In the genomic region with DNA sequence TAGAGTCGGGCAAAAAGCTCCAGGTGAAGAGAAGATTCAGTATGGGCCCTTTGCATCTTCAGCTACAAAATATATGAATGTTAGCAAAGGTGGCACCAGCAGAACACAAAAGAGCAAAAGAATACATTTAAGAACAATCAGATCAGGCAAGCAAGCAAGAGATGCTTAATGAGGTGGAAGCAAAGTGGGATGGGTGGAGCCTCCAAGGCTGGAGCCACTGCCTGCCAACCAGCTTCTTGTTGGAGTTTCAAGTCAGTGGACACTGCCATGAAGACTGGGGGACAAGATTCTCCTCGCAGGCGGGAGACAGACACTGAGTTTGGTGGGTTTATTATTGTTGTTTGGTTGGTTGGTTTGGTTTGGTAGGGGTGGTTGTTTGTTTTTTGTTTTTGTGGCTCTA, we compare ENCODE assay signal across 22 mouse cellular contexts.
DNase-seq lines count a peak whose midpoint lies in the region; ATAC-seq and TF ChIP-seq lines count a peak whose summit lies in the region.
"Had no signal": no experiment of that assay in that cellular context is flagged by ENCODE, and none has a peak within 500 bp of the region (broad histone marks: within the 10 kb centered on the region; RNA-seq: fewer than 3 reads in every experiment).

No protein-coding gene starts in this region.

- no peaks in the 10 kb centered on the region for H3K36me3 ChIP-seq in forebrain, embryonic 10.5 days (replicated peaks)
- H3K36me3 ChIP-seq in forebrain, embryonic 15.5 days = no peaks in the 10 kb centered on the region
- no peaks in the 10 kb centered on the region for H3K36me3 ChIP-seq in liver, embryonic 11.5 days (ENCODE audit: control insufficient read depth, insufficient read depth, low read length)
- H3K36me3 ChIP-seq in embryonic facial prominence, embryonic 10.5 days (replicated peaks) = no peaks in the 10 kb centered on the region
- no peaks in the 10 kb centered on the region for H3K36me3 ChIP-seq in limb, embryonic 11.5 days (ENCODE audit: control insufficient read depth, insufficient read depth, low read length)
- H3K36me3 ChIP-seq in kidney, adult 2 months (ENCODE audit: control insufficient read depth, insufficient read depth, low read length) = no peaks in the 10 kb centered on the region
- H3K36me3 ChIP-seq: embryonic facial prominence, embryonic 13.5 days; heart, embryonic 15.5 days; hindbrain, embryonic 13.5 days had no signal

- no peak overlapping the region for H3K4me2 ChIP-seq in forebrain, embryonic 15.5 days (replicated peaks)
- no peak overlapping the region for H3K4me2 ChIP-seq in liver, embryonic 11.5 days
- H3K4me2 ChIP-seq in limb, embryonic 11.5 days (ENCODE audit: low read depth, severe bottlenecking) = no peak overlapping the region
- H3K4me2 ChIP-seq: embryonic facial prominence, embryonic 13.5 days; heart, embryonic 15.5 days; hindbrain, embryonic 13.5 days had no signal

- peaks cover 29% of the 10 kb centered on the region; the same call in 1 of the 2 replicates for H3K27me3 ChIP-seq in forebrain, embryonic 10.5 days (ENCODE audit: poor library complexity, severe bottlenecking)
- H3K27me3 ChIP-seq in forebrain, embryonic 15.5 days = no peaks in the 10 kb centered on the region
- peaks cover 3% of the 10 kb centered on the region; the same call in 1 of the 2 replicates for H3K27me3 ChIP-seq in liver, embryonic 11.5 days (replicated peaks; ENCODE audit: control insufficient read depth, insufficient read depth, low read length)
- H3K27me3 ChIP-seq in embryonic facial prominence, embryonic 10.5 days (replicated peaks; ENCODE audit: low read depth, poor library complexity, severe bottlenecking) = peaks cover 17% of the 10 kb centered on the region
- H3K27me3 ChIP-seq in limb, embryonic 11.5 days (ENCODE audit: control insufficient read depth, insufficient read depth, low read length) = no peaks in the 10 kb centered on the region
- H3K27me3 ChIP-seq in kidney, adult 2 months (replicated peaks; ENCODE audit: control insufficient read depth, insufficient read depth, low read length) = no peaks in the 10 kb centered on the region
- H3K27me3 ChIP-seq: CH12.LX; embryonic facial prominence, embryonic 13.5 days had no signal

- no peak overlapping the region for H3K4me3 ChIP-seq in forebrain, embryonic 10.5 days
- no peak overlapping the region for H3K4me3 ChIP-seq in forebrain, embryonic 15.5 days
- no peak overlapping the region for H3K4me3 ChIP-seq in liver, embryonic 11.5 days (ENCODE audit: low read depth, low read length)
- no peak overlapping the region for H3K4me3 ChIP-seq in embryonic facial prominence, embryonic 10.5 days
- no peak overlapping the region for H3K4me3 ChIP-seq in limb, embryonic 11.5 days (ENCODE audit: low read depth, low read length)
- H3K4me3 ChIP-seq in kidney, adult 2 months (ENCODE audit: insufficient read depth, low read depth, low read length) = no peak overlapping the region
- H3K4me3 ChIP-seq: embryonic facial prominence, embryonic 13.5 days; heart, embryonic 15.5 days; hindbrain, embryonic 13.5 days had no signal

- WGBS in forebrain, embryonic 10.5 days = 73% methylated on average over 3 of the region's 3 CpGs
- WGBS in forebrain, embryonic 15.5 days = 85% methylated on average over 3 of the region's 3 CpGs
- 70% methylated on average over 3 of the region's 3 CpGs for WGBS in liver, embryonic 11.5 days
- WGBS in embryonic facial prominence, embryonic 10.5 days = 77% methylated on average over 3 of the region's 3 CpGs
- 85% methylated on average over 3 of the region's 3 CpGs for WGBS in limb, embryonic 11.5 days
- 82% methylated on average over 3 of the region's 3 CpGs for WGBS in kidney, adult 2 months

- H3K4me1 ChIP-seq in forebrain, embryonic 10.5 days = peaks cover 15% of the 10 kb centered on the region
- no peaks in the 10 kb centered on the region for H3K4me1 ChIP-seq in forebrain, embryonic 15.5 days
- no peaks in the 10 kb centered on the region for H3K4me1 ChIP-seq in liver, embryonic 11.5 days (replicated peaks; ENCODE audit: control insufficient read depth, insufficient read depth, low read length)
- no peaks in the 10 kb centered on the region for H3K4me1 ChIP-seq in embryonic facial prominence, embryonic 10.5 days
- no peaks in the 10 kb centered on the region for H3K4me1 ChIP-seq in limb, embryonic 11.5 days (ENCODE audit: control insufficient read depth, insufficient read depth, low read length)
- H3K4me1 ChIP-seq in kidney, adult 2 months (ENCODE audit: control insufficient read depth, insufficient read depth, low read length) = no peaks in the 10 kb centered on the region
- H3K4me1 ChIP-seq: embryonic facial prominence, embryonic 13.5 days; heart, embryonic 15.5 days; hindbrain, embryonic 13.5 days had no signal

- H3K9ac ChIP-seq in forebrain, embryonic 15.5 days (replicated peaks) = no peak overlapping the region
- no peak overlapping the region for H3K9ac ChIP-seq in liver, embryonic 11.5 days (ENCODE audit: low read depth, low read length)
- no peak overlapping the region for H3K9ac ChIP-seq in limb, embryonic 11.5 days (ENCODE audit: low read length)
- H3K9ac ChIP-seq: embryonic facial prominence, embryonic 13.5 days; forebrain, postnatal 0 days; heart, embryonic 15.5 days; hindbrain, embryonic 13.5 days had no signal

- ATAC-seq in forebrain, embryonic 15.5 days (replicated peaks) = no peak
- ATAC-seq in liver, embryonic 11.5 days (replicated peaks; ENCODE audit: low FRiP score) = no peak
- no peak for ATAC-seq in limb, embryonic 11.5 days (ENCODE audit: insufficient number of reproducible peaks, low FRiP score, low TSS enrichment, low read depth)
- ATAC-seq: activated CD4-positive, CD25-positive, alpha-beta regulatory T cell, adult 4 months; forebrain, postnatal 0 days; hindbrain, postnatal 0 days; Patski had no signal

- DNase-seq in forebrain, embryonic 10.5 days (ENCODE audit: extremely low spot score, low spot score) = peak; percentile 13
- peak; percentile 1 for DNase-seq in liver, embryonic 11.5 days (ENCODE audit: low spot score)
- no peak for DNase-seq in liver
- DNase-seq in embryonic facial prominence, embryonic 10.5 days (ENCODE audit: low spot score) = peak; percentile 5
- DNase-seq in limb, embryonic 11.5 days (ENCODE audit: low spot score) = peak; percentile 4
- DNase-seq in kidney, adult 2 months = no peak
- DNase-seq in lung, adult 18-20 months = no peak
- DNase-seq: adrenal gland, postnatal 14 days; cerebellum, adult 11-12 months; cerebellum, adult 9-10 months; cerebellum, postnatal 25 days; forebrain, postnatal 0 days; gastrocnemius, postnatal 14 days; heart, postnatal 14 days had no signal

- H3K9me3 ChIP-seq in forebrain, embryonic 10.5 days = no peaks in the 10 kb centered on the region
- H3K9me3 ChIP-seq in forebrain, embryonic 15.5 days = no peaks in the 10 kb centered on the region
- H3K9me3 ChIP-seq in liver, embryonic 11.5 days (ENCODE audit: control insufficient read depth, low read length) = no peaks in the 10 kb centered on the region
- no peaks in the 10 kb centered on the region for H3K9me3 ChIP-seq in embryonic facial prominence, embryonic 10.5 days
- no peaks in the 10 kb centered on the region for H3K9me3 ChIP-seq in limb, embryonic 11.5 days (ENCODE audit: control insufficient read depth, low read length)
- H3K9me3 ChIP-seq: embryonic facial prominence, embryonic 13.5 days; heart, embryonic 15.5 days; hindbrain, embryonic 13.5 days had no signal

- TF ChIP-seq CTCF in kidney, adult 2 months (conservative IDR thresholded peaks at IDR 0.05; ENCODE audit: insufficient read depth, insufficient read length, low read depth, low read length) = no peak

- no peak for TF ChIP-seq POLR2A in kidney, adult 2 months (IDR thresholded peaks at IDR 0.05; ENCODE audit: low read depth, low read length)

- no peak overlapping the region for H3K27ac ChIP-seq in forebrain, embryonic 10.5 days
- H3K27ac ChIP-seq in forebrain, embryonic 15.5 days (replicated peaks) = no peak overlapping the region
- no peak overlapping the region for H3K27ac ChIP-seq in liver, embryonic 11.5 days (ENCODE audit: low read depth, low read length)
- no peak overlapping the region for H3K27ac ChIP-seq in embryonic facial prominence, embryonic 10.5 days (replicated peaks)
- H3K27ac ChIP-seq in limb, embryonic 11.5 days (replicated peaks; ENCODE audit: low read depth, low read length) = no peak overlapping the region
- no peak overlapping the region for H3K27ac ChIP-seq in kidney, adult 2 months (ENCODE audit: insufficient read depth, low read depth, low read length)
- H3K27ac ChIP-seq: embryonic facial prominence, embryonic 13.5 days; heart, embryonic 15.5 days; hindbrain, embryonic 13.5 days; hindbrain, postnatal 0 days had no signal

Comparison
In these comparisons a context has a peak if more than half of its experiments do, and no peak if none do; other contexts are left out.
1. DNase-seq: peak in forebrain, embryonic 10.5 days (single experiment), liver, embryonic 11.5 days (single experiment), embryonic facial prominence, embryonic 10.5 days (single experiment) and limb, embryonic 11.5 days (single experiment); none in liver (single experiment), kidney, adult 2 months (single experiment) and lung, adult 18-20 months (0 of 2).